Mouse (Mus musculus) neutrophil, adult 5-6 weeks (primary cell): ENCODE measurements around the gene Tk1. TPM values are rescaled to one million over a fixed set of nuclear protein-coding genes. Genes with fewer than 3 reads are reported as not detected.
"Not testable (repeated sequence)": the region's sequence is repeated elsewhere in the genome, so short reads cannot be mapped to it uniquely, and the experiment has no call there.

Experiments used
- ATAC-seq: fragments of 151-379, 151-347 bp; 2 replicates; pipeline ENCODE4 v1.8.0; 2017; ENCODE audit warnings: mild to moderate bottlenecking, moderate TSS enrichment; ENCODE audit not compliant: insufficient number of reproducible peaks, poor library complexity, low FRiP score, severe bottlenecking; ENCODE audit errors: extremely low read depth
- total RNA-seq: library from RNA; stranded (forward); fragments of 200-1000 nt; gene quantifications from 2 replicates; pipeline ENCODE4 v1.2.3, GENCODE M21; 2017

The Tk1 gene
- total RNA-seq, 1 experiment from 2014 or later: 9.0 TPM

DNA sequence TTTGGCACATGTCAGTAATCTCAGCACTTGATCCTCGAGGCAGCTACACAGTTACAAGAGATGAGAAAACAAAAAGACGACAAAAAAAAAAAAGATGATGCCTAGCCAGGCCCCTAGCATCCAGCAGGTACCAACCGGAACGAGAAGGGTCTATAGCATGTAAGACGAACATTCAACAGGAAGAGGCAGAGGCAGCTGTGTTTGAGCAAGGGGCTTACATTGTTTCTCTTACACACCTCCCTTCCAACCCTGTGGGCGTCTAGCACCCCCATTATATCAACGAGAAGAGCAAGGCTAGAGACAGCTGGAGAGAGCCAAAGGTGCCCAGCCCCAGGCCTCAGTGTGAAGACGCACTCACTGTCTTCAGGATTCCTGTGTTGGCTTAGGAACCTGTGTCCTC lies 1.0 kb upstream of the Tk1 start:
- ATAC-seq: no peak

DNA sequence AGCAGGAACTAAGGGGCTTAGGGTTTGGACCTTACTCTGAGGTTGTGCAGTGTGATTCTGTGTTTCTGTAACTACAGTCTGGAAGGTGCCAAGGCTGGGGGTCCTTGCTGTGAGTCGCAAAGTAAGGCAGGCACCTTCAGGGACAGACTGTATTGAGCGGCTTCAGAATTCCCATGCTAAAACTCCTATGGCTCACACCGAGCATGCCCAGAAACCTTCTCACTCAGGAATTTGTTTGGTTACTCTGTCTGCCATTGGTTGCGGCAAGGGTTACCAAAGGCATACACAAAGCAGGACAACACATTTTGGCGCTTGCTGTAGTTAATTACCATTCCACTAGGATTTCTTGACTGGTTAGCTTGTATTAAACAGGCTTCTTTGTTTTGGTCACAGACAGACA lies 272 bp upstream of the Tk1 start:
- no peak for ATAC-seq

DNA sequence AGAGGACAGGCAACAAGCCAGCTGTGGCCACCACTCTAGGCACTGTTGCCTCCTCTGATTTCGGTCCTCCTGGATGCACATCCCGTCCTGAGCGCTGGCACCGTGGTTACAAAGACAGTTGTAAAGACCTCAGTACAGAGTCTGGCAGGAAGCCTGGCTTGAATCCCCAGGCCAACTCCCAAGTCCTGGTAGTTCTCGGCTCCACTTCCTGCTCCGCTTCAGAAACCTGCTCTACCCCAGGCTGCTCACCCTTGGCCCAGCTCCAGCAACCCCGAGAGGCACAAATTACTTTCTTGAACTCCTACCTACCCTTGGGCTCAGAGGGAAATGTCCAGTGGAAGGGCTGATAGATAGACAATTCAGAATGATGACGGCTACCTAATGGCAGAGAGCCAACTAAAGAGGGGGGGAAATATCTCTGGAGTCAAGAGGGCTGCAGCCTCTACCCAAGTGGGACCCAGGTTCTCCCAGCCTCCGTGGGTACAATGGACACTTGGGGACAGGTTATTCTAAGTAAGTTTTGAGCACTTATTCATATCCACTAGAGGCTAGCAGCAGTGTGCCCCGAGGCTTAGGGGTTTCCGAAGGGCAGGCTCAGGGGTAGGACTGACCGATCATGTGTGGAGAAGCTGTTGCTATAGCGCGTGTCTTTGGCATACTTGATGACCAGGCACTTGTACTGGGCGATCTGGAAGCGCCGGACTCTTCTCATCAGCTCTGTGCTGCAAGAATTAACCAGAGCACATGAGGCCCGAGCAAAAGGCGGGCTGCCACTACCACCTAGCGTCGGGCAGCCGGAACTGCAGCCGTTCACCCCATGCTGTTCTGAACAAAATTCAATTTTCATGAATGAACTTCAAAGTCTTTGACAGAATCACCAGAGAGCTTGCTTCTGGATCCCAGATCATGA lies 1.6 kb downstream of the Tk1 start:
- ATAC-seq: peak; percentile 75

DNA sequence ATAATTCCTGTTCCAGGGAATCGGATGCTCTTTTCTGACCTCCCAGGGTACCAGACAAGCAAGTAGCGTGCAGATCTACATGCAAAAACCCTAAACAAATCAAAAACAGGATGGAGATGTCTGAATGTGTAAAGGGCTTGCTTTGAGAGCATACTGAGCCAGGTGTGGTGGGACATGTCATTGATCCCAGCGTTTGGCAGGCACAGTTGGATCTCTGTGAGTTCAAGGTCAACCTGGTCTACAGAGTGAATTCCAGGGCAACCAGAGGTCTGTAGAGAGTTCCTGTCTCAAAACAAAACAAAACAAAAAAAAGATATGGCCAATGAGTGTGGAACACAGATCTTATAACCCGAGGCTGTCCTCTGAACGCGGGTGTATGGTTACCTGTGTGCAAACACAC lies 2.5 kb downstream of the Tk1 start:
- no peak for ATAC-seq

DNA sequence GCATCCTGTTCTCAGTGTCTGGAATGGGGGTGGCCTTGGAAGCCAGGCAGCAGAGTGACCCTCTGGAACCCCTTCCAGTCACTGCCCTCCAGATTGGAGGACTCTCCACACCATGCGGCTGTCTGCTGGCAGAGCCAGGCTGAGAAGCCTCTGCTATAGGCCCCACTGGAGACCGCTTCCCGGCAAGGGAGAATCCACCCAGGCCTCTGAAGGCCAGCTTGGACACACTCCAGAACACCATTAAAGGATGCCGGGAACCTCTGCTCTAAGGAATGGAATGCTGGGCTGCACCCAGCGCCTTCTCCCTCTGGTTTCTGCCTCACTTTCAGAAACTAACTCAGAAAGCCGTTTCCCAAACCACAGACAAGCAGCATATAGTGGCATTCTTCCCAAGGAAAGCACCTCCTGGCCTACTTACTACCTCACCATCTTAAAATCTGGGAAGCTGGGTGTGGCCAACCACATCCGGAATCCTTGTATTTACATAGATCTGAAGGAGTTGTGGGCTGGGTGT lies 3.1 kb downstream of the Tk1 start:
- ATAC-seq: no peak

DNA sequence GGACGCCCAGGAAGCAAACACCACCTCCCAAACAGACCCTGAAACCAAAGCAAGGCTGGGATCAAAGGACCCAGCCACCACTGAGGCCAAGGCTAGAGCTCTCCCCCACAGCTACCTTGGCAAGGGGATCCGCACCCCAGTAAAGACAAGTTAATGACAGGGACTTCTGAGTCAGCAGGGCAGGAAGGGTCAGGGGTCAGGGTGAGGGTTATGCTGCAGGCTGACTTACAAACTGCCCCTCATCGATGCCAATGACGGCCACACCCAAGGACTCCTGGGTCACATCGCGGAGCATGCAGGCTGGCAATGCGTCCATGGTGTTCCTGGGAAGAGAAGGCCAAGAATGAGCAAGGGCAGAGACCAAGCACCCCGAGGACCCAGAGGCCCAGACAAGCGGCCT lies 4.0 kb downstream of the Tk1 start:
- ATAC-seq: no peak

DNA sequence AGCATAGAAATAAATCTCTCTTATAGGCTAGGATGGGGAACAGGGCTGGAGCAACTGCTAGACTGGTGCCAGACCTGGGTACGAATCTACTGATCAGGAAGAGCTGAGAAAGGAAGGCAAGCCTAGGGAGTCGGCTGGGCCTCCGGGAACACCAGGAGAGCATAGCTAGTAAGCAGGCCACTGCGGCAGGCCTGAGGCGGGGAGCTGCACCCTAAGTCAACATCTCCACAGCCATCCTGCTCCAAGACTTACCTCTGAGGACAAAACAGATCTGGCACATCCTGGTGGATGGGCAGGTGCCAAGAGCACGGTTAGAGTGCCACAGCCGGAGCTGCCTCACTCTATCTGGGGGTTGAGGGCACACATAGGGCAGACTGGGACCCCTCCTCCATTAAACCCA lies 5.7 kb downstream of the Tk1 start:
- no peak for ATAC-seq

DNA sequence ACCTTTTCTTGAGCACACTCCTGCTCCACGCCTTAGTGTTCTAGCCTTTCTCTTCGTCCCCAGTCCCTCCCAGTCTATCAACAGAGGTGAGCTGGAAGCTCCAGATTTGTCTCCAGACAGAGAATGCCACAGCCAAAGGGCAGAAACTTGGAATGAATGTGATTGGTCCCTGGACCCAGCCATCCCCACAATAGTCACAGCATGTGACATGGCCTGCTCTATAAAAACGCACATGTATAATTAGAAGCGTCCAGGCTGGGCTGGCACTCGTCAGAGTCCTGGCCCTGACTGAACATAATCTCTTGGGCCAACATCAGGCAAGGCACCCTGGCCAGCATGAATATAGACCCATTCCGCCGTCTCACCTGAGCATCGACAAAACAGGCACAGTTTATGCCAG lies 6.8 kb downstream of the Tk1 start:
- ATAC-seq: no peak

DNA sequence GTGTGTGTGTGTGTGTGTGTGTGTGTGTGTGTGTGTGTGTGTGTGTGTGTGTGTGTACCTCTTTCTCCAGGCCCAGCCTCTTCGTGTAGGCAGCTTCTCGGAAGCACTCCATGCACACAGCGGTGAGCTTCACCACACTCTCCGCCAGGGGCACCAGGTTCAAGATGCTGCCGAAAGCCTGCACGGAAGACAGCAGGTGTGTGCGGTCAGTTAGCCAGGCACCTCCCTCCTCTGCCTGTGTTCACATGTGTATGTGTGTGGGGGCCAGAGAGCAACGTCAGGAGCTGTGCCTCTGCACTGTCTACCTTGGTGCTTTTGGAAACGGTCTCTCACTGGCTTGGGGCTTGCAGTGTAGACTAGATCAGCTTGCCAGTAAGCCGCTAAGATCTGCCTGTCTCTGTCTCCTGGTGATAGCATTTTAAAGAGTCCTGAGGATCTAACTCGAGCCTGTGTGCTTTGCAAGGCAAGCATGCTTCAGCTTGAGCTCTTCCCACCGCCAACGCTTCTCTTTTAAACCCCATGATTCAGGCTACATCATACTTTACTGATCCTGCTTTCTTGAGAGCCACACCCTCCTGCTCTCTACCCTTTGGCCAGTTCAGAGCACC lies 9.4 kb downstream of the Tk1 start:
- ATAC-seq: no peak

DNA sequence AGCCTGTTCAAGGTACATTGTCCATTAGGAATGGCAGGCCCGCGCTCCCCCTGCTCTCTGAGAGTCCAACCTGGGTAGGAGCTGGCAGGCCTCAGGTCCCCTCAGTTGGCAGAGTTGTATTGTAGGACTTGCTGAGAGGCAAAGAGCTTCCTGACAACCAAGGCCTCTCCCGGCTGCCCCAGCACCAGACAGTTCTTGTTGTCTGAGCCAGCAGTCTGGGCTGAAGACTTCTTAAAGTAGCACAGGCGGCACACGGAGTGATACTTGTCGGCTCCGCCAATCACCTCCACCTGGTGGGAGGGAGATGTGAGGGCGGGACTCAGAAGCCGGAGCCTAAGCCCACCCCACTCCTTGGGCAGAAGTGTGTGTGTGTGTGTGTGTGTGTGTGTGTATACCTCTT lies 10.0 kb downstream of the Tk1 start:
- not testable (repeated sequence) for ATAC-seq

DNA sequence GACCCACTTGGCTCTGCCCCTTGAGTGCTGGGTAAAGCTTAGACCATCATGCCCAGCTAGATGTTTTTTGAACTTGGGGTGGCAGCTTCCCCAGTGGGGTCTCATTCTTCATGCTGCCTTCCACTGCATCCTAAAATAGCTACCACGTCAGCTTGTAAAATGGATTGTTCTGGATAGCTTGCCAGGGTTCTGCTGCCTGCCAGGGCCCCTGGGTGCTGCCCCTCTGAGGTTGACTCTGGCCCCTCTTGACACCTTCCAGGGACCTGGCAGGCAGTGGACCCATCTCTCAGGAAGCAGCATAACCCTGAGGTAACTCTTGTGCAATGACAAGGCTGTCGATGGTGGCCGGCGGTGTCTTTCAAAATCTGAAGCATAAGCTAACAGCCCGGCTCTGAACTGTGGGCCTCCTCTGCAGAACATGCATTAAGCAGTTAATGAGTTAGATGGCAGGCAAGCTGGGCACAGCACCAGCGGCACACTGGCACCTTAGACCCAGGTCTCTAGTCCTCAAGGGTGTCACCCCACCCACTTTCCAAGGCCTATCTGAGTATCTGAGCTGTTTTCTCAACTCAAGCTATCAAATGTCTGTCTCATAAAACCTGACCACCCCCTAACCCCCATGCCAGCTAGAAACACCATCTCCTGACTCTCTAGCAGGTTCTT lies 11.1 kb downstream of the Tk1 start:
- ATAC-seq: no peak

DNA sequence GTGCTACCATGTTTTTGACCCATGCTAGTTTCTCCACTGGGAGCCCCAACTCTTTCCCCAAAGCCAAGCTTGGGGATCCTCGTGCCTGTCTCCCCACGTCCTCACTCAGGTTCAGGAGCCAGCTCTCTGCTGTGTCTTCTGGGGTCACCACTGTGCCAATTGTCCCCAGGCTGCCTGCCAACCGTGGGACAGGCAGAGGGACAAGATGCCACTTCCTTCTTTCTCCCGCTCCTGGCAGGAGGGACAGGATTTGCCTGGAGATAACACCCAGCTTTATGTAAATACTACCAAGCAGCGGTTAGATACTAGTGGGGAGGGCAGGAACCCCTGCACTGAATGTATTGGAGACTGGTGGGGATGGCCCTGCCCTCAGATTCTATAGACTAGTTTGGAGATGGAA lies 12.0 kb downstream of the Tk1 start:
- no peak for ATAC-seq

DNA sequence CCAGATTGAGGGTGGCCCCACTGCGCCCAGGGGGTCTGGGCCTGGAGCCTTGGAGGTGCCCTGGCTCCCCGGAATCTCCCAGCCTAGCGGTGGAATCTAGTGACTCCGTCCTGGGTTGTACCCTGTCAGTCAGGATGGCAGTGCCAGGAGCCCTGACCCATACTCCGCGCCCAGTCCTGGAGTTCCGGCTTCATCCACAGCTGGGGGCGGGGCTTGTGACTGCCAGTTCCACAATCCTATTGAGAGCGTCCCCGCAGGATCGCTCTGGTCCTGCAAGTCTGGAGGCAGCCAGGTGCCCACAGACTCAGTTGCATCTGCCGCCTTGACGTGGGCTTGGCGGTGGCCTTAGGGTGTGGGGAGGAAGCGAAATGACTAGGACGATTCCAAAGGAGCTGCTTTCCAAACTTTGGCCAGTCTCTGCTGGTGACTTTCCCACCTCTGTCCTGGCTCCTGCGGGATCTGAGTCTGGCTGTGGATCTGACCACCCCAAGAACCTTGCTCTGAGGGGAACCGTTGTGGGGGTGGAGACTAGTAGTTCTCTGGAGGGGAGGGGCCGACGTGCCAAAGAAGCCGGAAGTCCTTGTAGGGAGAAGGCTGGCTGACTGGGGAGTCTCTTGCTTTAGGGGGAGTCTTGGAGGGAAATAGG lies 15.4 kb downstream of the Tk1 start:
- peak; percentile 67 for ATAC-seq

DNA sequence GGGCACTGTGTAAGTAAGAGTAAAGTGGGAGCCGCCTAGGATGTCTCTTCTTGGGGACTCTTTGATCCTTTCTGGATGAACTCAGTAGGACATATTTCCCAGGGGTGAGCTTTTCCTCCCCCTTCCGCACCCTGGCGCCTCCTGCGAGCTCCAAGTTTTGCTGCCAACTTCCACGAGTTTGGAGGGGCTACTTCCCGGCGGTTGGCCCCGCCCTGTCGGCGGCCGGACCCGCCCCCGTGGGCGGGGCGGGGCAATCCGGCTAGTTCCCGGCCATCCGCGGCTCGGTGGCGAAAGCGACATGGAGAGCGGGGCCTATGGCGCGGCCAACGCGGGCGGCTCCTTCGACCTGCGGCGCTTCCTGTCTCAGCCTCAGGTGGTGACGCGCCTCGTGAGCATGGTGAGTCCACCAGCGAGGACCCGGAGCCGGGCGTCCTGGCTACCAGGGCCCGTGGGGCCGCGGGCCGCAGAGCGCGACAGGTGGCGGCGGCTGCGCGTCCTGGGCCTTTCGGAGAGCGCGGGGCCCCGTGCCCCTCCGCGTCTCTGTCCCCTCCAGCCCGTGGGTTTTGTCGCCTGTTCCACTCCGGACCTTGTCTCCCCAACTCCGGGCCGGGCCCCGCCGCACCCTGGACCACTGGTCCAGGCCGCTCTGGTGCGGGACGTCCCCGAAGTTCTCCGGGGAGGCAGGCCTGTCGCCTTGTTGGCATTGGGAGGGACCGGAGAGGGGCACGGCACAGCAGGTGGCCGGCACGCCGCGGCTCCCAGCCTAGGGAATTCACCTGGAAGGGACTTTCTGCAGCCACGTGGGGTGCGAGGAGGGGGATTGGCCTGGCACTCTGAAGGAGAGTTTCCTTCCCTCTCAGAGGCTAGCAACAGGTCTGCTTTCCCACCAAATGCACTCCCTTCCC lies 16.2 kb downstream of the Tk1 start, which contains the start of the genes Gm20708 and Syngr2:
TSS of gene Gm20708 (plus strand) at position 262 of the 905 bp plus-strand sequence.
TSS of gene Syngr2 (plus strand) at position 262 of the 905 bp plus-strand sequence.
- ATAC-seq: peak; percentile 24

DNA sequence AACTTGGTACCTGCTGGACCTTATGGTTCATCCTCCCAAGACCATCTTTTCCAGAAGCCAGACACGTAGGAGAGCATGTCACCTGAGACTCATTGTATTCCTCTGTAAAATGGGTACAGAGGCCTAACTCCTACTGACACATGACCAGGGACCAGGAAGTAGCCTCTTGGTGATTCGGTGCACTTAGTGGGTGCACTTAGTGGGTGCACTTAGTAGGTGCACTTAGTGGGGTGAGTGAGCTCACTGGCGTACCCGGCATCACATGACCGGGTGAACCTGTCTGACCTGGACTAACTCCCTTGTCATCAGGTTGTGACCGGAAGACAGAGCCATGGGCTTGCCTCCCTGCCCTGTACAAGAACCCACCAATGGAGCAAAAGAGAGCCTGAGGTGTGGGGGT lies 19.1 kb downstream of the Tk1 start:
- no peak for ATAC-seq

DNA sequence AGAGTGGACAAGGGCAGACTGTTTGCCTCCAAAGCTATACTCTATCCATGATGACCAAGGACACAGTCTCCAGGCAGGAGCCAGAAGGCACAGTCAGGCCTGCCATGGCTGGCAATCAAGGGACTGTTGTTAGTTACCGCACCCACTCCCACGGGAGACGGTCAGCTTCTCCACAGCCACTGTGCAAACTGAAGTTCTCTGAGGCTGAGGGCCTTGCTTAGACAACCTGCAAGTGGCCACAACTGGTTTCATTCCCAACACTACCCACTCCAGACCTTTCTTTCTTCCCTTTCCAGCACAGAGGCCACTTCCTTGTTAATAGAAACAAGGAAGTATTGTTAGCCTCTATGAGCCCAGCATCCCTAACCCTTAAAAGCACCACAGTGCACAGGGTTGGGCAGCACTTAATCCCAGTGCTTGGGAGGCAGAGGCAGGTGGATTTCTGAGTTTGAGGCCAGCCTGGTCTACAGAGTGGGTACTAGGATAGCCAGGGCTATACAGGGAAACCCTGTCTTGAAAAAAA lies 22.7 kb downstream of the Tk1 start:
- no peak for ATAC-seq

DNA sequence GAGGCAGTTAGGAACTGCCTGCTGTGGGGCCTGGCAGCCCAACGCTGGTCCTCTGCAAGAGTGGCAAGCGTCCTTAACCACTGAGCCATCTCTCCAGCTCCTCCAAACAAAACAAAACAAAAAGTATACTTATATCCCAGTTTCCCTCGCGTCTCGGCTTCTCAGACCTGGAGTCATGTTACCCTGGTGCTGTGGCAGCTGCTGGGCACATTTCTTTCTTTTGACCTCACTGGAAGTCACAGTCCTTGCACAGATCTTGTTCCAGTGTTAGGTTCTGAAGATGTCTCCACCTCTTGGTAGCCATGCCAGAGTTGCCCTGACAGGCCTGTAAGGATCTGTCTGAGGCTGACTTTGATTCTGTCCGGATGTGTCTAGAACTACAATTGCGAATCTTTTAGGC lies 24.2 kb downstream of the Tk1 start:
- ATAC-seq: no peak

DNA sequence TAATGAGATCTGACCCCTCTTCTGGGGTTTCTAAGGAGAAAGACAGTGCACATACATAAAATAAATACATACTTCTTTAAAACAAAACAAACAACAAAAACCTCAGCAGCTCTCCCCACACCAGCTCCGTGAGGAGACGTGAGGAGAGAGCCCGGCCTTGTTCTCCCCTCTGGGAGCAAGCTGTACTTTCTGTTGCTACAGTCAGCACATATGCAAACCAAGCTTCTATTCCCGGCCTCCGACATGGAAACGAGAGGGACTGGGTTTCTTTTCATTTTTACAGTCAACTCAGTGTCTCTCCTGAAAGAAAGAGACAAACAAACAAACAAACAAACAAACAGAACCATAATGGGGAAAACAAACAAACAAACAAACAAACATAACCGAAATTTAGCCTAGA lies 25.9 kb downstream of the Tk1 start:
- no peak for ATAC-seq
